In the genomic region with DNA sequence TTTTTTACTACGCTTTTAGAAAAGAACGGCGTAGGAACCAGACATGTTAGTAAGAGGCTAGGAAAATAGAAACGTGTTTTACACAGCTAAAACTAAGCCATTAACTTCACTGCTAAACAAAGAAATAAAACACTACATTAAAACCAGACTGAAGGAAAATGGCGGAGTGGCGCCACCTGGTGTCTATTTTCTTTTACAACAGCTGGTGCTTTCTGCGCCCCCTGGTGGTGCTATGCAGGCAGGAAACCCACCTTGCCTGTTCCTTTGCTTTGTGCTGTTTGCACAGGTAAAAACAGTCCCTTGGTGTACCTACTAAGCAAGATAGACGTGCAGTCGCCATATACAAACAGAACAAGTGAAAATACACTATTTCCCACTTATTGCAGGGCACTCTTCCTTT, we compare ENCODE assay signal across 8 mouse cellular contexts.
A peak's percentile ranks its signal among the peaks of the same experiment; 100 is the strongest.
DNase-seq lines count a peak whose midpoint lies in the region; ATAC-seq and TF ChIP-seq lines count a peak whose summit lies in the region.

No protein-coding gene starts in this region.

- TF ChIP-seq CTCF in forebrain, postnatal 0 days (IDR thresholded peaks at IDR 0.05; ENCODE audit: low read depth): peak; percentile 100
- peak; percentile 100 for TF ChIP-seq CTCF in heart, postnatal 0 days (IDR thresholded peaks at IDR 0.05; ENCODE audit: low read depth)

- WGBS in forebrain, postnatal 0 days: 34% methylated on average over 9 of the region's 9 CpGs
- WGBS in forebrain, embryonic 16.5 days: 35% methylated on average over 9 of the region's 9 CpGs
- 28% methylated on average over 9 of the region's 9 CpGs for WGBS in heart, postnatal 0 days

- H3K9me3 ChIP-seq in forebrain, postnatal 0 days (ENCODE audit: low read length): no peaks in the 10 kb centered on the region
- no peaks in the 10 kb centered on the region for H3K9me3 ChIP-seq in forebrain, embryonic 16.5 days (ENCODE audit: control insufficient read depth, low read length)
- H3K9me3 ChIP-seq in heart, postnatal 0 days (replicated peaks; ENCODE audit: control insufficient read depth, low read length): no peaks in the 10 kb centered on the region

- ATAC-seq in forebrain, postnatal 0 days: peak; percentile 36; the same call in 1 of the 2 replicates
- ATAC-seq in forebrain, embryonic 16.5 days: no peak
- no peak for ATAC-seq in heart, postnatal 0 days (ENCODE audit: insufficient read depth, low read depth)
- peak; percentile 46; the same call in 1 of the 2 replicates for ATAC-seq in monocyte, adult 5-6 weeks (replicated peaks; ENCODE audit: insufficient number of reproducible peaks, low FRiP score, low TSS enrichment, poor library complexity, severe bottlenecking)

- DNase-seq in forebrain, postnatal 0 days: peak; percentile 90
- DNase-seq in T-cell, adult 2 months (ENCODE audit: low spot score): peak; percentile 47
- peak; percentile 77 to 84 for DNase-seq in cerebellum, postnatal 36 days
- DNase-seq in heart, postnatal 0 days (ENCODE audit: low spot score): peak; percentile 28
- peak; percentile 28 for DNase-seq in left cerebral cortex, adult 11 months (ENCODE audit: low spot score)
- DNase-seq in testis, postnatal 10 days (ENCODE audit: low spot score): peak; percentile 89

- H3K27ac ChIP-seq in forebrain, postnatal 0 days (ENCODE audit: low read depth, low read length): no peak overlapping the region
- no peak overlapping the region for H3K27ac ChIP-seq in forebrain, embryonic 16.5 days (ENCODE audit: low read length)
- no peak overlapping the region for H3K27ac ChIP-seq in heart, postnatal 0 days (ENCODE audit: low read depth)

- H3K9ac ChIP-seq in forebrain, postnatal 0 days: no peak overlapping the region
- H3K9ac ChIP-seq in forebrain, embryonic 16.5 days (replicated peaks; ENCODE audit: low read depth, low read length): no peak overlapping the region
- H3K9ac ChIP-seq in heart, postnatal 0 days (replicated peaks; ENCODE audit: low read depth, low read length): no peak overlapping the region

- H3K27me3 ChIP-seq in forebrain, postnatal 0 days (ENCODE audit: insufficient read depth, low read length): no peaks in the 10 kb centered on the region
- H3K27me3 ChIP-seq in forebrain, embryonic 16.5 days (replicated peaks; ENCODE audit: control insufficient read depth, insufficient read depth, low read length): no peaks in the 10 kb centered on the region
- H3K27me3 ChIP-seq in heart, postnatal 0 days (ENCODE audit: control insufficient read depth, insufficient read depth, low read length): 0 out of 2 replicates have a peak, but pooled peaks cover 4% of the 10 kb centered on the region

- 0 out of 2 replicates have a peak, but pooled peaks cover 3% of the 10 kb centered on the region for H3K4me1 ChIP-seq in forebrain, postnatal 0 days (ENCODE audit: insufficient read depth)
- H3K4me1 ChIP-seq in forebrain, embryonic 16.5 days (replicated peaks; ENCODE audit: control insufficient read depth, insufficient read depth, low read length): peaks cover 6% of the 10 kb centered on the region
- 0 out of 2 replicates have a peak, but pooled peaks cover 8% of the 10 kb centered on the region for H3K4me1 ChIP-seq in heart, postnatal 0 days (ENCODE audit: control insufficient read depth, insufficient read depth)

- TF ChIP-seq EP300 in heart, postnatal 0 days (IDR thresholded peaks at IDR 0.05; ENCODE audit: low read depth): no peak

- no peaks in the 10 kb centered on the region for H3K36me3 ChIP-seq in forebrain, postnatal 0 days (ENCODE audit: insufficient read depth)
- no peaks in the 10 kb centered on the region for H3K36me3 ChIP-seq in forebrain, embryonic 16.5 days (ENCODE audit: control insufficient read depth, insufficient read depth)
- no peaks in the 10 kb centered on the region for H3K36me3 ChIP-seq in heart, postnatal 0 days (replicated peaks; ENCODE audit: control insufficient read depth, insufficient read depth, low read length)

- no peak overlapping the region for H3K4me2 ChIP-seq in forebrain, postnatal 0 days (ENCODE audit: low read depth)
- H3K4me2 ChIP-seq in forebrain, embryonic 16.5 days (ENCODE audit: low read length): no peak overlapping the region
- no peak overlapping the region for H3K4me2 ChIP-seq in heart, postnatal 0 days (ENCODE audit: low read depth, low read length)

- H3K4me3 ChIP-seq in forebrain, postnatal 0 days (ENCODE audit: low read depth, low read length): no peak overlapping the region
- H3K4me3 ChIP-seq in forebrain, embryonic 16.5 days (replicated peaks; ENCODE audit: low read length): no peak overlapping the region
- H3K4me3 ChIP-seq in heart, postnatal 0 days (ENCODE audit: low read depth, low read length): no peak overlapping the region

Comparison
In these comparisons a context has a peak if more than half of its experiments do, and no peak if none do; other contexts are left out.
1. ATAC-seq: peak in forebrain, postnatal 0 days (single experiment) and monocyte, adult 5-6 weeks (single experiment); none in forebrain, embryonic 16.5 days (single experiment) and heart, postnatal 0 days (single experiment).
2. DNase-seq: peak in every context shown above with its lines; median percentile 90 in forebrain, postnatal 0 days; 89 in testis, postnatal 10 days; 80 in cerebellum, postnatal 36 days; 47 in T-cell, adult 2 months; 28 in heart, postnatal 0 days; 28 in left cerebral cortex, adult 11 months.